Mouse (Mus musculus): ENCODE data around the gene Hoxd8. TPM values are rescaled to one million over a fixed set of nuclear protein-coding genes. Genes with fewer than 3 reads are reported as not detected.

The Hoxd8 gene
- polyA plus RNA-seq, 1 experiment from 2014 or later, result 0.09 TPM

DNA sequence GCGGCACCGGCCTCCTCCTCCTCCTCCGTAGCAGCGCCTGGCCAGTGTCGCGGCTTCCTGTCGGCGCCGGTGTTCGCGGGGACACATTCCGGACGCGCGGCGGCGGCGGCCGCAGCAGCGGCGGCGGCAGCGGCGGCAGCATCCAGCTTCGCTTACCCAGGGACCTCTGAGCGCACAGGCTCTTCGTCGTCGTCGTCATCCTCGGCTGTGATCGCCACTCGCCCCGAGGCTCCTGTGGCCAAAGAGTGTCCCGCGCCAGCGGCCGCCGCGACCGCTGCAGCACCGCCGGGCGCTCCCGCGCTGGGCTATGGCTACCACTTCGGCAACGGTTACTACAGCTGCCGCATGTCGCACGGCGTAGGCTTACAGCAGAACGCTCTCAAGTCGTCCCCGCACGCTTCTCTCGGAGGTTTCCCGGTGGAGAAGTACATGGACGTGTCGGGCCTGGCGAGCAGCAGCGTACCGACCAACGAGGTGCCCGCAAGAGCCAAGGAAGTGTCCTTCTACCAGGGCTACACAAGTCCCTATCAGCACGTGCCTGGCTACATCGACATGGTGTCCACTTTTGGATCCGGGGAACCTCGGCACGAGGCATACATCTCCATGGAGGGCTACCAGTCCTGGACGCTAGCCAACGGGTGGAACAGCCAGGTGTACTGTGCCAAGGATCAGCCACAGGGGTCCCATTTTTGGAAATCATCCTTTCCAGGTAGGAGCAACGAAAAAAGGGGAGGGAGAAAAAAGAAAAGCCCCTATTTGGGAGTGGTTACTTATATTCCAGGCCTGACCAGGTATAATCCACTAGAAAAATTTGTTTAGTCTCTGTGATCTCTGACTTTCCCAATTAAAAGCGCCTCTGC, 35.8 kb upstream of the Hoxd8 start:
- DNase-seq (ENCODE audit: low spot score) (no peak), ATAC-seq (peak; percentile 63)
- peak overlapping the region; percentile 48 for H3K4me2 ChIP-seq (ENCODE audit: low read length)
- no peak overlapping the region for H3K27ac ChIP-seq (ENCODE audit: low read depth, low read length)
- H3K9me3 ChIP-seq (replicated peaks; ENCODE audit: control insufficient read depth, low read length), result no peaks in the 10 kb centered on the region
- H3K27me3 ChIP-seq (replicated peaks; ENCODE audit: control insufficient read depth, insufficient read depth, low read length), result peaks cover 94% of the 10 kb centered on the region
- H3K4me1 ChIP-seq (ENCODE audit: control insufficient read depth, insufficient read depth, low read length), result 0 out of 2 replicates have a peak, but pooled peaks cover 3% of the 10 kb centered on the region
- H3K4me3 ChIP-seq (ENCODE audit: low read depth, low read length), result peak overlapping the region; percentile 22
- no peak overlapping the region for H3K9ac ChIP-seq (ENCODE audit: low read length)
- no peaks in the 10 kb centered on the region for H3K36me3 ChIP-seq (ENCODE audit: control insufficient read depth, insufficient read depth, low read length)
- WGBS, result under 1% methylated on average over 59 of the region's 74 CpGs

DNA sequence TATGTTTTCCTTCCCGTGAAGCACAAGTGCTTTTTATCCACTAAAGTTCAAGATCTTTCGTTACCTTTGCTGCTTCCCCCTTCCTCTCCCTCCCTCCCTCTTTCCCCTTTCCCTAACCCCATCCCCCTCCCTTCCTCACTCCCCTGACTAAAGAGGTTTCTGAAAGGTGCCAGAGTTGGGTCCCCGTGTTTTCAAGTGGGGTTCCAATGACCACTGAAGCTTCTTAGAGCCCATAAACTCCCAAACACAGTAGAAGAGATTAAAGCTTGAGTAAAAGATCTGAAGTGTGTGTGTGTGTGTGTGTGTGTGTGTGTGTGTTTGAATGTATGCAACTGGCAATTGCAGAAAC, 35.2 kb upstream of the Hoxd8 start:
- Histone ChIP-seq H3K9ac (ENCODE audit: low read length) (no peak overlapping the region), H3K4me1 (ENCODE audit: control insufficient read depth, insufficient read depth, low read length) (0 out of 2 replicates have a peak, but pooled peaks cover 3% of the 10 kb centered on the region), H3K27me3 (replicated peaks; ENCODE audit: control insufficient read depth, insufficient read depth, low read length) (peaks cover 95% of the 10 kb centered on the region), H3K27ac (ENCODE audit: low read depth, low read length) (no peak overlapping the region), H3K4me2 (ENCODE audit: low read length) (no peak overlapping the region), H3K4me3 (ENCODE audit: low read depth, low read length) (no peak overlapping the region), H3K36me3 (ENCODE audit: control insufficient read depth, insufficient read depth, low read length) (no peaks in the 10 kb centered on the region), H3K9me3 (replicated peaks; ENCODE audit: control insufficient read depth, low read length) (no peaks in the 10 kb centered on the region)
- ATAC-seq (no peak), DNase-seq (ENCODE audit: low spot score) (no peak)
- 0% methylated on average over 3 of the region's 3 CpGs for WGBS

DNA sequence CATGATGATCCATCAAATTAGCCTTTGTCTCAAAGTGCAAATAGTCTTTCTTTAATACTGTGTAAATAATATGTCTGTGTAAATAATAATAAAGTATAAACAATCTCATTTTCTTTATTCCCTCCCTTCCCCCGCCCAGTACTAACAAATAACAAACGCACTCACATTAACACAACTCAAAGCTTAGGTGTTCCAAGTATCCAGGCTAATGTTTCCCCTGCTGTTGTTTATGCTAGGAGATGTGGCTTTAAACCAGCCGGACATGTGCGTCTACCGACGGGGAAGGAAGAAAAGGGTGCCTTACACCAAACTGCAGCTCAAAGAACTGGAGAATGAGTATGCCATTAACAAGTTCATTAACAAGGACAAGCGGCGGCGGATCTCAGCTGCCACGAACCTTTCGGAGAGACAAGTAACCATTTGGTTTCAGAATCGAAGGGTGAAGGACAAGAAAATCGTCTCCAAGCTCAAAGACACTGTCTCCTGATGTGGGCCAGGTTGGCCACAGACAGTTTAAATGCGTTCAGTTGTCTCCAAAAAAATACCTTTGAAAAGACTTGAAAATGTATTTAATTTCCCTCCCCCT, 34.7 kb upstream of the Hoxd8 start:
- ATAC-seq, result no peak

DNA sequence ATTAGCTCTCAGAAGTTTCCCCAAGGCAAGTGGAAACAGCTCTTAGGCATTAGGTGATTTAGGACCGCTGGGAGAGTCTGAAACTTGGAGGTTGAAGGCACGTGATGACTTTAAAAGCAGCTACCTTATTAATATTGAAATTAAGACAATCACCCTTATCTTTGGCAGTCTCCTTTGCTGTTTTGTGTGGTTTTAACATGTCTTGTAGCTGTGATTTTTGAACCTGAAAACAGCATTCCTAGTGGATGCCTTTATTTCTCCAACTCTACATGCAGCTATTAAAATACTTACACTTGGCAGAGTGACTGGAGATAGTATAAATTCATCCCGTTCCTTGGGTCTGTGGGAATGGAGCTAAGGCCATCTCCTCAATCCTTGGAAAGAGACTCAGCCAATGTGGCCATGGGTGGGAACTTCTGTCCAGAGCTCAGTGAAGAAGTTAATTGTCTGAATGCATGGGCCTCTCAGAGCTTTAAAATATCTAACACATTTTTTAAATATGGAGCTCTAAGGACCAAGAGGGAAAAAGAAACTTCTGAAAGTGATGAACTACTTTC, 33.7 kb upstream of the Hoxd8 start:
- Histone ChIP-seq H3K4me3 (ENCODE audit: low read depth, low read length) (no peak overlapping the region), H3K27me3 (replicated peaks; ENCODE audit: control insufficient read depth, insufficient read depth, low read length) (peaks cover 96% of the 10 kb centered on the region), H3K4me1 (ENCODE audit: control insufficient read depth, insufficient read depth, low read length) (0 out of 2 replicates have a peak, but pooled peaks cover 3% of the 10 kb centered on the region), H3K27ac (ENCODE audit: low read depth, low read length) (no peak overlapping the region), H3K9ac (ENCODE audit: low read length) (no peak overlapping the region), H3K9me3 (replicated peaks; ENCODE audit: control insufficient read depth, low read length) (no peaks in the 10 kb centered on the region), H3K36me3 (ENCODE audit: control insufficient read depth, insufficient read depth, low read length) (no peaks in the 10 kb centered on the region), H3K4me2 (ENCODE audit: low read length) (no peak overlapping the region)
- under 1% methylated on average over 3 of the region's 3 CpGs for WGBS
- ATAC-seq (no peak), DNase-seq (ENCODE audit: low spot score) (no peak)

More for the DNA sequence above, 34.7 kb upstream of the Hoxd8 start:
- no peak for DNase-seq (ENCODE audit: low spot score)
- Histone ChIP-seq H3K9me3 (replicated peaks; ENCODE audit: control insufficient read depth, low read length) (no peaks in the 10 kb centered on the region), H3K4me3 (ENCODE audit: low read depth, low read length) (no peak overlapping the region), H3K27ac (ENCODE audit: low read depth, low read length) (no peak overlapping the region), H3K27me3 (replicated peaks; ENCODE audit: control insufficient read depth, insufficient read depth, low read length) (peaks cover 95% of the 10 kb centered on the region), H3K4me2 (ENCODE audit: low read length) (no peak overlapping the region), H3K9ac (ENCODE audit: low read length) (no peak overlapping the region), H3K4me1 (ENCODE audit: control insufficient read depth, insufficient read depth, low read length) (0 out of 2 replicates have a peak, but pooled peaks cover 3% of the 10 kb centered on the region), H3K36me3 (ENCODE audit: control insufficient read depth, insufficient read depth, low read length) (no peaks in the 10 kb centered on the region)
- WGBS, result 2% methylated on average over 14 of the region's 14 CpGs

DNA sequence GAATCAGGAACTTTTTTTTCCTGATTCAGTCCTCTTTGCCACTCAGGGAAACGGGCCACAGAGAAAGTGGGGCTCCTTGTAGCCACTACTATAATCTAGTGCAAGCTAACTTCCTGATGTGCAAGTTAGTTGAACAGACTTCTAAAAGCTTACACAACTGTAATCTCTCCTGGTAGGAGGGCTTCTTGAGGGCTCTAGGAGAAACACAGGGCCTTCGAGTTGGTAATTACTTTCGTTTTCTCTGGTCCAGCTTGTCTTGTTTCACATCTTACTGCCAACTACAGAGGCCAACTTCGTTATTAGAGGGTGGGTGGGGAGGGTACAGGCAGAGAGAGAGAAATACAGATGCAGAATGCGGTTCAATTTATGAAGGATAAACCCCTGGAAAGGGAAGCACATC, 32.6 kb upstream of the Hoxd8 start:
- no peak for DNase-seq (ENCODE audit: low spot score)
- Histone ChIP-seq H3K9ac (ENCODE audit: low read length) (no peak overlapping the region), H3K36me3 (ENCODE audit: control insufficient read depth, insufficient read depth, low read length) (no peaks in the 10 kb centered on the region), H3K9me3 (replicated peaks; ENCODE audit: control insufficient read depth, low read length) (no peaks in the 10 kb centered on the region), H3K4me3 (ENCODE audit: low read depth, low read length) (no peak overlapping the region), H3K4me1 (ENCODE audit: control insufficient read depth, insufficient read depth, low read length) (0 out of 2 replicates have a peak, but pooled peaks cover 3% of the 10 kb centered on the region), H3K4me2 (ENCODE audit: low read length) (no peak overlapping the region), H3K27ac (ENCODE audit: low read depth, low read length) (no peak overlapping the region), H3K27me3 (replicated peaks; ENCODE audit: control insufficient read depth, insufficient read depth, low read length) (peaks cover 97% of the 10 kb centered on the region)
- WGBS, result 4% methylated on average over 5 of the region's 5 CpGs
- ATAC-seq, result no peak

DNA sequence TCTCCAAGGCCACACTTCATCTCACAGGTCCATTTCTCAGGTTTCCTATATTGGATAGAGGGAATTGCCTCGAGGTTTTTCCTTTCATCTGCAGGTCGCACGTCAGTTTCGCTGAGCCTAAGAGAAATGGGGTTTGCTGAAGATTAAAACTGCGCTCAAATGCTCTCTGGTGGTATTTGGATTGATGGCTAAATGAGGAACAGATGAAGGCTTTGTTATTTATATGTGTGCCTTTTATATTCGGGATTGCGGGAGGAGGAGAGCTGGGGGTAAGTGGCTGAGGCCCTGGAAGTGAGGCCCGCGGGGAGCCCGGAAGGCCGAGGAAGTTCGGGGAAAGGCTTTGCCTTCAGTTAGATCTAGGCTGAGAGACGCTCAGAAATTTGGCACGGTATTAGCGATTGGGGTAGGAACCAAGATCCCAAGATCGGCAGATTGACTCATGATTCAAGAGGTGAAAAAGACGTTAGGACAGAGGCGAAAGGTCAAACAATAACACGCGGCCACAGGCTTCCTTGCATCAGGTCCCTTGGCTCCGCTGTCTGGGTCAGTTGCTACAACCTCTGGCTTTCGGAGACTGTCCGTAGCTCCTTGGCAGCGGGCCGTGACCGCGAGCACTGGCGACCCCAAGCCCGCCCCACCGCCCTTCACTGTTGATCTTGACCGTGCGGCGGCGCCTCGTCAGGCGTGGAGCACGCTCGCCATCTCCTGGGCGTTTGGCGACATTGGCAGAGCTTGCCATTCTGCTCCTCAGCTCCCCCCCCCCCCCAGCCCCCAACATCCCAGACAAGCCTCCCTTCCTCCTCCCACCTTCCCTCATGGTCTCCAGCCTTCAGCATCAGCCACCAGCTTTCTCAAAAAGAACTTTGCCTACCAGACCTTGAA, 31.7 kb upstream of the Hoxd8 start:
- ATAC-seq, result peak; percentile 61
- WGBS, result 2% methylated on average over 40 of the region's 40 CpGs

DNA sequence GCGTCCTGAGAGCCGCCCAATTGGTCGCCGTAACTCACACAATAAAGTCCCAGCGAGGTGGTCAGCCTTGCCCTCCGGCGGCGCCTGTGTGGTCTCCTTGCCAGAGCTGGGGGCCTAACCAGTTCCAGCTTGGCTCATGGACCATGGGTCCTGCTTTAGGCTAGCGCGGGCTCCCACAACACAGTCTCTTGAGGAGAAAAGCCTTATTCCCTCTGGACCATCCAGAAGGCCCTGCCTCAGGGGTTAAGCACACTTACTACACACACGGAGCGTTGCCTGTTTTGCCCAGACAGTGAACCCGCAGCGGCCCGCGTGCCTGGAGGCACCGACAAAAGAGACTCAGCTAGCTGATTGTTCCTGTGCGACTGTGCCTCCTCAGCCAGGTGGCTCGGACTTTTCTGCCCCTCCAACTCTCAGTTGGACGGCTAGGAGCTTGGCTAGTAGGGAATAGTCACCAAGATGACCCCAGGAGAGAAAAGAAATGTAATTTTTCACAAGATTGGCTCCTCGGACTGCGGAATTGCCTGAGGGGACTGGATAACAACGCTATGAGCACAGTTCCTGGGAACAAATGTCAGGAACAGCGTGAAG, 30.5 kb upstream of the Hoxd8 start:
- no peaks in the 10 kb centered on the region for H3K4me1 ChIP-seq (ENCODE audit: control insufficient read depth, insufficient read depth, low read length)
- H3K27ac ChIP-seq (ENCODE audit: low read depth, low read length), result no peak overlapping the region
- H3K4me2 ChIP-seq (ENCODE audit: low read length), result no peak overlapping the region
- ATAC-seq (no peak), DNase-seq (ENCODE audit: low spot score) (no peak)
- peaks cover 97% of the 10 kb centered on the region for H3K27me3 ChIP-seq (replicated peaks; ENCODE audit: control insufficient read depth, insufficient read depth, low read length)
- no peak overlapping the region for H3K4me3 ChIP-seq (ENCODE audit: low read depth, low read length)
- WGBS, result 2% methylated on average over 24 of the region's 24 CpGs
- no peaks in the 10 kb centered on the region for H3K9me3 ChIP-seq (replicated peaks; ENCODE audit: control insufficient read depth, low read length)
- H3K9ac ChIP-seq (ENCODE audit: low read length), result no peak overlapping the region
- H3K36me3 ChIP-seq (ENCODE audit: control insufficient read depth, insufficient read depth, low read length), result no peaks in the 10 kb centered on the region

More for the DNA sequence above, 31.7 kb upstream of the Hoxd8 start:
- H3K4me3 ChIP-seq (ENCODE audit: low read depth, low read length), result 0 out of 2 replicates have a peak overlapping the region, but pooled peaks have one; percentile 8
- no peak overlapping the region for H3K9ac ChIP-seq (ENCODE audit: low read length)
- peak overlapping the region; percentile 46 for H3K4me2 ChIP-seq (ENCODE audit: low read length)
- H3K9me3 ChIP-seq (replicated peaks; ENCODE audit: control insufficient read depth, low read length), result no peaks in the 10 kb centered on the region
- H3K27ac ChIP-seq (ENCODE audit: low read depth, low read length), result no peak overlapping the region
- H3K27me3 ChIP-seq (replicated peaks; ENCODE audit: control insufficient read depth, insufficient read depth, low read length), result peaks cover 97% of the 10 kb centered on the region
- DNase-seq (ENCODE audit: low spot score), result peak; percentile 70
- no peaks in the 10 kb centered on the region for H3K36me3 ChIP-seq (ENCODE audit: control insufficient read depth, insufficient read depth, low read length)
- 0 out of 2 replicates have a peak, but pooled peaks cover 3% of the 10 kb centered on the region for H3K4me1 ChIP-seq (ENCODE audit: control insufficient read depth, insufficient read depth, low read length)

Data from forebrain, embryonic 14.5 days (tissue).